Mouse (Mus musculus) stomach, postnatal 0 days (tissue): ENCODE measurements around the gene Lrrtm3.

Experiments
- CTCF ChIP-seq: IDR thresholded peaks from 2 replicates; pipeline ENCODE4 v1.5.1; 2016; ENCODE audit warnings: antibody characterized with exemption, low read depth, mild to moderate bottlenecking, moderate library complexity
- EP300 ChIP-seq: optimal IDR thresholded peaks from 2 replicates; pipeline ENCODE3; 2016; ENCODE audit warnings: antibody characterized with exemption

DNA sequence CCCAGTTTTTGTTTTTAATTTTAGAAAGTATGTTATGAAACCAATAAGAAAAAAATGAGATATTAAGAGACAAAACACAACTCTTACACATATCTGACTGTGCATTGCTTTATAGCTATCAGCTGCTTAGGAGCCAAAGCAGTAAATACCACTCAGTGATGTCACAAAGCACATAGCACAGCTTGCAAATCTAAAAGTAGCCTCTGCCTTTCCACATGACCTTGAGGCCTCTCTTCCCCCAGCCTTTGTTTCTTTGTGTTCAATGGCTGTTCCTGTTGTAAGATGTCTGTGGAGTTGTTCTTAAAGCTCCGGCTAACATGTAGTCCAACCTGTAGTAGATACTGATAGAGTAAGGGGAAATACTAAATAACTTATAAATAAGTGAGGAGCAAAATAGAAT, 69.7 kb downstream of the Lrrtm3 start:
- TF ChIP-seq CTCF, result no peak
- TF ChIP-seq EP300, result no peak
